Mouse (Mus musculus) liver, embryonic 11.5 days (tissue): ENCODE measurements around the gene Tmem86b. TPM values are rescaled to one million over a fixed set of nuclear protein-coding genes. Genes with fewer than 3 reads are reported as not detected.
"Not testable (repeated sequence)": the region's sequence is repeated elsewhere in the genome, so short reads cannot be mapped to it uniquely, and the experiment has no call there.

Source experiments
- ATAC-seq: fragments of 200-750 bp; cut with Nextera tagmentation; replicated peaks from 2 replicates; pipeline ENCODE4 v1.8.0; 2017; ENCODE audit warnings: moderate number of reproducible peaks, mild to moderate bottlenecking, moderate TSS enrichment, moderate library complexity; ENCODE audit not compliant: low FRiP score
- DNase-seq: peaks from one replicate; pipeline ENCODE4 v3.0.0-alpha.2; 2017; ENCODE audit warnings: low spot score
- H3K27ac ChIP-seq: fragments of 300-500 bp; sonication (generic); 2 replicates; pipeline ENCODE4 v1.5.1; 2014; ENCODE audit warnings: mild to moderate bottlenecking, low read depth, low read length, control low read depth
- H3K27me3 ChIP-seq: fragments of 300-500 bp; sonication (generic); replicated peaks from 2 replicates; pipeline ENCODE4 v1.6.1; 2014; ENCODE audit warnings: low read length, mixed read lengths; ENCODE audit not compliant: control insufficient read depth, insufficient read depth
- H3K36me3 ChIP-seq: fragments of 300-500 bp; sonication (generic); 2 replicates; pipeline ENCODE4 v1.6.1; 2014; ENCODE audit warnings: mild to moderate bottlenecking, low read length, moderate library complexity, mixed read lengths; ENCODE audit not compliant: control insufficient read depth, insufficient read depth
- H3K4me1 ChIP-seq: fragments of 300-500 bp; sonication (generic); replicated peaks from 2 replicates; pipeline ENCODE4 v1.6.1; 2014; ENCODE audit warnings: low read length, mixed read lengths; ENCODE audit not compliant: control insufficient read depth, insufficient read depth
- H3K4me2 ChIP-seq: fragments of 300-500 bp; sonication (generic); 2 replicates; pipeline ENCODE4 v1.6.1; 2014; ENCODE audit warnings: mild to moderate bottlenecking, control low read depth, moderate library complexity
- H3K4me3 ChIP-seq: fragments of 300-500 bp; sonication (generic); 2 replicates; pipeline ENCODE4 v1.5.1; 2014; ENCODE audit warnings: low read depth, low read length, control low read depth
- H3K9ac ChIP-seq: fragments of 300-500 bp; sonication (generic); 2 replicates; pipeline ENCODE4 v1.6.1; 2014; ENCODE audit warnings: low read depth, low read length, control low read depth
- H3K9me3 ChIP-seq: fragments of 300-500 bp; sonication (generic); 2 replicates; pipeline ENCODE4 v1.6.1; 2016; ENCODE audit warnings: low read length, inconsistent platforms, mixed read lengths; ENCODE audit not compliant: control insufficient read depth
- WGBS: fragments of 180-500 bp; shearing (Covaris S2); extraction: QIAGEN DNeasy Blood & Tissue Kit; methylation state at CpG from one replicate; pipeline ENCODE4 v1.1.7; 2014; 5-methylcytosine and 5-hydroxymethylcytosine counted together
- polyA plus RNA-seq: library from polyadenylated mRNA; unstranded; fragments of >200 nt; fragmentation: Nextera tagmentation; extraction: Ambion mirVana; gene quantifications from 2 replicates; pipeline ENCODE4 v1.2.1, GENCODE M21; 2014

Gene Tmem86b
- polyA plus RNA-seq, 1 experiment from 2014 or later: 18.0 TPM

DNA sequence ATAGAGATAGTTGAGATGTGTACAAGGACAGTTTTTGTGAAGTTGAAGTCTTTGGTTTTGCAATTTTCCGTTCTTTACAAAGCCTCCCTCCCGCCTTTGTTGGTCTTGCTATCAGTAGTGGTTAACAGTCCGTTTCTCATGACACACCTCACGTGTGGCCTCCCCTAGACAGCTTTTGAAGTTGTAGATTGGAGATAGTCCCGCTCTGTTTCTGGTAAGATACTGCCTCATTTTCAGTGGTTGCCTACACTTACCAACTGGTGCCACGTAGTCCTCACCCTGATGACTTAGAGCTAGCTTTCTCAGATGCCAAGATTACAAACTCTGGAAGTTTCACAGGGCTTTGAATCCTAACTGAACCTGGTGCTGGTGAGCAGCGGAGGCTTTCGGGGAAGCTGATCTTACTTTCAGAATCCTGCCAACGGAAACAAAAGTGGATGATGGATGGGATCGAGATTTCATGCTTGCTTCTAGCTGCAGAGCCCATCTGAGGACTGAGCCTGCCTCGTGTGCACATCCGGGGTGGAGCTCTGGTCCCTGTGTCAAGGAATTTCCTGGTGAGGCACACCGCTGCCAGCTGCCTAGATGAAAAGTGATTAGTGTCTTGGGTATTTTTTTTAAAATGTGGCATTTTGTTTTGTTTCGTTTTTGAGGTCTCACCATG, 17.4 kb downstream of the Tmem86b start:
- Histone ChIP-seq H3K4me2 (peak overlapping the region; percentile 52), H3K4me1 (no peaks in the 10 kb centered on the region), H3K9ac (no peak overlapping the region; the same call in 1 of the 2 replicates), H3K36me3 (no peaks in the 10 kb centered on the region), H3K27ac (peak overlapping the region; percentile 83), H3K4me3 (no peak overlapping the region), H3K27me3 (no peaks in the 10 kb centered on the region), H3K9me3 (no peaks in the 10 kb centered on the region)
- DNase-seq: peak; percentile 36
- WGBS: 50% methylated on average over 14 of the region's 14 CpGs
- ATAC-seq: peak; percentile 91

DNA sequence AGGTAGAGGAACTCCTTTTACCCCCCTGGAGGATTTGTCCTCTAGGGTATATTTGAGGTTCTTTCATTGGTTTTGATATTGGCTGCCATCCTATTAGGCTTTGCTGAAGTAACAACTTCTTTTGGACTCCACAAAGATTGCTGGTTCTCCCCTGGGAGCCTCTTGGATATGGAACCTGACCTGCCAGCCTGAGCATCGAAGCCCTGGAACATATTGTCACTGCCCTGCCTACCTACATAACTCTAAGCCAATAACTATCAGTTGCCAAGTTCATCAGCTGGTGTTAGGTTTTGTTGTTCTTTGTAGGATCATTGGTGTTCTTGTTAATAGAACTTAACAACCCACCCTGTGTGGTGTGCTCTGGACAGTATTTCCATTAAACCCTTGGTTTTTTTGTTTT, 18.3 kb downstream of the Tmem86b start:
- WGBS: 73% methylated on average over 1 of the region's 1 CpGs
- ATAC-seq (no peak), DNase-seq (no peak)
- H3K36me3 ChIP-seq: no peaks in the 10 kb centered on the region
- no peaks in the 10 kb centered on the region for H3K9me3 ChIP-seq
- H3K4me3 ChIP-seq: no peak overlapping the region
- H3K27me3 ChIP-seq: no peaks in the 10 kb centered on the region
- no peak overlapping the region for H3K4me2 ChIP-seq
- no peaks in the 10 kb centered on the region for H3K4me1 ChIP-seq
- H3K27ac ChIP-seq: no peak overlapping the region
- no peak overlapping the region for H3K9ac ChIP-seq

DNA sequence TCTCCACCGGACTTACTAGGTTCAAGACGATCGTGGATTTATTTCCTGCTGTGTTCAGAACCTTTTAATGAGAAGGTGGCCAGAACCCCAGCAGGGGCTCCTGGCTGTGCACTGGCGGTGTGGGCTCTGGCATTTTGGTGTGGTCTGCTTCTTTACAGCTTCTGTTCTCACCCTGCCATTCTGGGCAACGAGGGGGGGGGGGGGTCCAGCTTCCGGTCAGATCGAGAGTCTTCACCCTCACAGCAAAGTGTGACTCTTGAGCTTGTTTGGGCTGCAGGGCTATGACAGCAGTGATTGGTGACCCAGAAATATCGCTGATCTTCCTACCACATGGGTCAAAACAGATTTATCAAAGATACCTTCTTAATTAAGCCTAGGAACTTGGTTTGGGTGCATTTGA, 18.8 kb downstream of the Tmem86b start:
- Histone ChIP-seq H3K36me3 (no peaks in the 10 kb centered on the region), H3K9me3 (no peaks in the 10 kb centered on the region), H3K4me2 (no peak overlapping the region), H3K27me3 (no peaks in the 10 kb centered on the region), H3K27ac (no peak overlapping the region), H3K4me3 (no peak overlapping the region), H3K4me1 (no peaks in the 10 kb centered on the region), H3K9ac (no peak overlapping the region)
- ATAC-seq (no peak), DNase-seq (no peak)
- WGBS: 51% methylated on average over 8 of the region's 8 CpGs

DNA sequence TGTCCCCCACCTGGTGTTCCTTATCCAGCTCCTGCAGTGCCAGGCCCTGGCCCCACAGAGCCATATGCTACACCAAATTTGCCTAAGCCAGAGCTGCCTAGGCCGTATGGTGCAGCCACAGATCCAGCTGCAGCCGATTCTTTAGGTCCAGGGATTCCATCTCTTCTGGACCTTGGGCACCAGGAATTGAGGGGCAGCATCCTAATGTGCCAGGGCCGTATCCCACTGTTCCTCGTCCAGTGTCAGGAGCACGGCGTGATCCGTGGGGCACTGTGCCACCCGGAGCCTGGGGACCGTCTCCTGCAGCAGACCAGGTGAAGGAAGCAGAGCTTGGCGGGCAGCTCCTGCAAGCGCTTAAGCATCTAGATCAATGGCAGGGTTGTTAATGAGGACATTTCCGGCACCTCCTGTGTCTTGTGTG, 19.3 kb downstream of the Tmem86b start:
- ATAC-seq (no peak), DNase-seq (no peak)
- H3K4me1 ChIP-seq: no peaks in the 10 kb centered on the region
- 73% methylated on average over 12 of the region's 12 CpGs for WGBS
- H3K9me3 ChIP-seq: no peaks in the 10 kb centered on the region
- no peaks in the 10 kb centered on the region for H3K27me3 ChIP-seq
- H3K36me3 ChIP-seq: no peaks in the 10 kb centered on the region
- no peak overlapping the region for H3K9ac ChIP-seq
- no peak overlapping the region for H3K4me2 ChIP-seq
- H3K27ac ChIP-seq: no peak overlapping the region
- H3K4me3 ChIP-seq: no peak overlapping the region

DNA sequence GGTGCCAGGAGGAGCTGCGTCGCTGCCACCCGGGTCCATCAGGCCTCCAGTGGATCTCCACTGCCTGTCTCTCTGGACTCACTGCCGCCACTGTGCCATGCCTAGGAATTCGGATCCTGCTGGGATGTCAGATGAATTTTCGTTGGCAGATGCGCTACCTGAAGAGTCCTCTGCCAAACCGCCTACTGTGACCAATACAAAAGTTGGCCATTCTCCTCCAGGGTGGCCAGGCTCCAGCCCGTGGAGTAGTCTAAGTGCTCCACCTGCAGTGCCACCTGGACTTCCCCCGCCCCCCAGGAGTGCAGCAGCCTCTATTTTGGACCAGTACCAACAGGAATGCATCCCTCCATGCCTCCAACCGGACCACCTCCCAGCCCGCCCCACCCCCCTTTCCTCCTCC, 19.7 kb downstream of the Tmem86b start:
- DNase-seq (no peak), ATAC-seq (no peak)
- H3K4me3 ChIP-seq: no peak overlapping the region
- H3K27me3 ChIP-seq: no peaks in the 10 kb centered on the region
- no peaks in the 10 kb centered on the region for H3K4me1 ChIP-seq
- no peaks in the 10 kb centered on the region for H3K36me3 ChIP-seq
- 78% methylated on average over 12 of the region's 12 CpGs for WGBS
- no peak overlapping the region for H3K27ac ChIP-seq
- H3K9ac ChIP-seq: no peak overlapping the region
- H3K4me2 ChIP-seq: no peak overlapping the region
- no peaks in the 10 kb centered on the region for H3K9me3 ChIP-seq

DNA sequence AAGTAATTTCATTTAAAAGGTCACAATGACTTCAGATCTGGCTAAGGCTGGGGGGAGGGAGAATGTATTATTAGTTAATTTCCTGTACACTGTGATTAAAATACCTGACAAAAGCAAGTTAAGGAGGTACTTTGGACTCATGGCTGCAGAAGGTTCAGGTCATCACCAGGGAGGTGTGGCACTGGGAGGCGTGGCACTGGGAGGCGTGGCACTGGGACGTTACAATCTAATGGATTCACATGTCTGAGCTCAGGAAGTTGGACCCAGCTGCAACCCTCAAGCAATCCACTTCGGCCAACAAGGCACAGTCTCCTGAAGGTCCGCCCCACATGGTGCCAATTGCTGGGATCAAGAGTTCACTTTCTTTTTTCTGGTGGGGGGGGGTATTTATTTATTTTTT, 23.2 kb downstream of the Tmem86b start:
- Histone ChIP-seq H3K4me2 (no peak overlapping the region), H3K9ac (no peak overlapping the region), H3K27me3 (no peaks in the 10 kb centered on the region), H3K27ac (no peak overlapping the region), H3K4me3 (no peak overlapping the region), H3K36me3 (no peaks in the 10 kb centered on the region), H3K4me1 (no peaks in the 10 kb centered on the region), H3K9me3 (no peaks in the 10 kb centered on the region)
- 53% methylated on average over 5 of the region's 5 CpGs for WGBS
- DNase-seq (no peak), ATAC-seq (peak; percentile 73)

DNA sequence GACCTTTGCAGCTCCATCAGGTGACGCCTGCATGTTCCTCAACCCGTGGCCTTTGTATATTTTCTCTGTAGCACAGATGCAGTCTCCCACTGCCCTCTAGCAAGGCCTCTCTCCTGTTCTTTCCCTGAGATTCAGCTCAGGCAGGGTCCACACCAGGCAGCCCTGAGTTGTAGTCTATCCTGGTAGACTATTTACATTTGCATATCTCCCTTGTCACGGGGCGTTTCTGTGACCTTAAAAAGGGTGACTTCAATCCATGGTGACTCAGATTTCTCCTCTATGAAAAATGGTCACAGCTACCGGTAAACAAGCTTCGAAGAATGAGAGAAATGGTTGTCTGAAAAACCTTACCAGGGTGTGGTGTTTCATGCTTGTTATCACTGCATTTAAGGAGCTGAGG, 27.3 kb downstream of the Tmem86b start, which contains the start of gene Ptprh:
Ptprh (minus strand) TSS at position 169 of the 400 bp plus-strand sequence.
- H3K4me1 ChIP-seq: no peaks in the 10 kb centered on the region
- H3K4me3 ChIP-seq: no peak within 1 kb of the TSS
- H3K27me3 ChIP-seq: no peaks in the 10 kb centered on the region
- H3K4me2 ChIP-seq: no peak within 1 kb of the TSS
- H3K9me3 ChIP-seq: no peaks in the 10 kb centered on the region
- ATAC-seq: no peak
- no peak within 1 kb of the TSS for H3K9ac ChIP-seq
- no peak within 1 kb of the TSS for H3K27ac ChIP-seq
- WGBS: 63% methylated on average over 6 of the region's 6 CpGs
- no peaks in the 10 kb centered on the region for H3K36me3 ChIP-seq
- no peak for DNase-seq

DNA sequence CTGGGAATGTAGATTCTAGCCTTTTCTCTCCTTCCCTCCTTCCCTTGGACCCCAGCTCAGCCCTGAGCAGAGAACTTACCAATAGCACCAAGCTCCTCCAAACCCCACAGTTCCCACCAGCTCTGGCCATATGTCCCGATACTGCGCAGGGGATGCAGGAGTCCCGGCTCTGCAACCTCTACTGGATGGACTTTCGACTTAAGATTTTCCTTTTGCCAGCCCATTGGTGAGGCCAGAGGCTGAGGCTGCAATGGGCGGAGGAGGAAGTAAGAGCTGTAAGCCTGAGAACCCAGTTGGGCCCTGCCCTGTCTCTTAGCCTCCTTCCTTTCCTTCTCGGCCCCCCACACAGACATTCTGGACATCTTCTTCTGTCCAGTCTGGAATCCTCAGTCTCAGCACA, 28.3 kb downstream of the Tmem86b start:
- ATAC-seq (no peak), DNase-seq (no peak)
- WGBS: 77% methylated on average over 6 of the region's 6 CpGs
- H3K27me3 ChIP-seq: no peaks in the 10 kb centered on the region
- no peak overlapping the region for H3K4me3 ChIP-seq
- no peak overlapping the region for H3K9ac ChIP-seq
- no peak overlapping the region for H3K4me2 ChIP-seq
- H3K4me1 ChIP-seq: no peaks in the 10 kb centered on the region
- H3K27ac ChIP-seq: no peak overlapping the region
- H3K36me3 ChIP-seq: no peaks in the 10 kb centered on the region
- no peaks in the 10 kb centered on the region for H3K9me3 ChIP-seq

DNA sequence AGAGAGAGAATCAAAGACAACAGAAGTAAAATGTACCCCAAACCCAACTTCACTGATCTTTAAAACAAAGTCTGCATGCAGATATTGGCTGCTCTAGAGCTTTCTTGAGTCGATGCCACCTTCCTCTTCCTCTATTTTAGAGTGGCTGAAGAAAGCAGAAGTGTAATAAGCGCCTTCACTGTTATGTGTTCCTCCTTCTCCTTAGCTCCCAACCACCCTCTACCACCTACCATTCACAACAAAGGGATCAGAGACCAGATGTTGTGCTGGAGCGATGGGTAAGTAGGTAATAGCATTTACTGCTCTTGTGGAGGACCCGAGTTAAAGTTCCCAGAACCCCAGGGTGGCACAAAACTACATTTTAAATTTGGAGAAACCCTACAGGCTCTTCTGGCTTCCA, 34.2 kb downstream of the Tmem86b start:
- H3K27me3 ChIP-seq, H3K4me1 ChIP-seq, H3K4me3 ChIP-seq, H3K4me2 ChIP-seq, H3K9ac ChIP-seq, H3K27ac ChIP-seq, ATAC-seq, H3K36me3 ChIP-seq, DNase-seq, H3K9me3 ChIP-seq: not testable (repeated sequence)
- 55% methylated on average over 4 of the region's 4 CpGs for WGBS
